Mouse (Mus musculus): ENCODE measurements at regions not wholly inside any gene's neighbourhood (a gene's known extent, or its start where the extent isn't known, plus 50 kb on each side); places are given as distances from the start of the nearest gene placed in this dataset.
"Not testable (repeated sequence)": the region's sequence is repeated elsewhere in the genome, so short reads cannot be mapped to it uniquely, and the experiment has no call there.

DNA sequence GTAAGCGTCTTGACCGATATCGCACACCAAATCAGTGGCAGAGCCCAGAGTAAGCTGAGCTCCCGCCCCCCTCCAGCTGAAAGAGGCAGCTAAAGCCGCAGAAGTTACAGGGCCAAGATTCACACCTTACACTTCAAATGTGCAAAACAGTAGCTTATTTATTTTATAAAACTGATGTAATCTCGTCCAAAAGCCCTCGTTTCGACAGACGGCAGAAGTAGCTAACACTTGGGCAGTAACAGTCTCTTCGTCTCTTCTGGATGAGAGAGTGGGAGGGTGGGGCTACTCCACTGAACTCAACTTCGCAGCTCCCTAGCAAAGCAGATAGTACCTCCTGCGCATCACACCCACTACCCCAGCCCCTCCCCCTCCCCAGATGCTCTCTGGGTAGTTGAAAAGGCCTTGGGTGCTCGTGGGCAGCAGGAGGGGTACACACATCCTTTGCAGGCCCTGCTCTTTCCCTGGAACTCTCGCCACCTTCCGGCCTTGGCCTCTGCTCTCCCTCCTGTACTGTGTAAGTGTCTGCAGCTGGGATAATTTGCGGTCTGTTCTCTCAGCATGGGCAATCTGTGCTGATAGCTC lies 201.5 kb downstream of the Msrb3 start:
- Histone ChIP-seq H3K4me1 (peaks cover 66% of the 10 kb centered on the region), H3K9me3 (no peaks in the 10 kb centered on the region), H3K4me3 (replicated peaks) (no peak overlapping the region), H3K36me3 (replicated peaks; ENCODE audit: low read length) (no peaks in the 10 kb centered on the region), H3K27me3 (replicated peaks) (no peaks in the 10 kb centered on the region)
- TF ChIP-seq GATA1 (IDR thresholded peaks at IDR 0.05; ENCODE audit: borderline replicate concordance, low read length), result no peak
- no peak for TF ChIP-seq FLI1 (IDR thresholded peaks at IDR 0.05; ENCODE audit: low read length)

- H3K9me3 ChIP-seq, result no peaks in the 10 kb centered on the region
- H3K4me1 ChIP-seq, result peaks cover 66% of the 10 kb centered on the region
- TF ChIP-seq FLI1 (IDR thresholded peaks at IDR 0.05; ENCODE audit: low read length) (no peak), GATA1 (IDR thresholded peaks at IDR 0.05; ENCODE audit: borderline replicate concordance, low read length) (no peak)
- no peaks in the 10 kb centered on the region for H3K36me3 ChIP-seq (replicated peaks; ENCODE audit: low read length)
- no peak overlapping the region for H3K4me3 ChIP-seq (replicated peaks)
- H3K27me3 ChIP-seq (replicated peaks), result no peaks in the 10 kb centered on the region
Measured at GRCm38 (mm10) chr10:120696481-120696880, 202.4 kb downstream of the Msrb3 start.

DNA sequence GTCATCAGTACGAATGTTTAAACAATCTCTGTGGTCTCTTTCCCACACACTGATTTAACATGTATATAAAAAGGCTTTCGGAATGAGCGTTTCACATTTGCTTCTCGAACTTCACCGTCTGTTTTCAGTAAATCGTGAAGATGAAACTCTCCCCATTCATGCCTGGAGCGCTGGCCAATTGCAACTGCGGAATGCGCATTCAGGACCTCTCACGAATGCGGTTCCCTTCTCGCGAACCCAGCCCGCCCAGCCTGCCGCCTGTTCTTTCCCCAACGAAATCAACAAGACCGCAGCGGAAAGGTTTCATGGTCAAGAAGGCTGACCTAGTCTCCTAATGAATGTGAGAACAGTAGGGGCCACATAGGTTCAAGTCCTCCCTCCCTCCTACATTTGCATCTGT lies 204.4 kb downstream of the Msrb3 start:
- TF ChIP-seq FLI1 (IDR thresholded peaks at IDR 0.05; ENCODE audit: low read length) (no peak), GATA1 (IDR thresholded peaks at IDR 0.05; ENCODE audit: borderline replicate concordance, low read length) (no peak)
- no peaks in the 10 kb centered on the region for H3K36me3 ChIP-seq (replicated peaks; ENCODE audit: low read length)
- peak overlapping the region; percentile 23 for H3K4me3 ChIP-seq (replicated peaks)
- H3K9me3 ChIP-seq, result no peaks in the 10 kb centered on the region
- H3K27me3 ChIP-seq (replicated peaks), result no peaks in the 10 kb centered on the region
- H3K4me1 ChIP-seq, result peaks cover 49% of the 10 kb centered on the region

DNA sequence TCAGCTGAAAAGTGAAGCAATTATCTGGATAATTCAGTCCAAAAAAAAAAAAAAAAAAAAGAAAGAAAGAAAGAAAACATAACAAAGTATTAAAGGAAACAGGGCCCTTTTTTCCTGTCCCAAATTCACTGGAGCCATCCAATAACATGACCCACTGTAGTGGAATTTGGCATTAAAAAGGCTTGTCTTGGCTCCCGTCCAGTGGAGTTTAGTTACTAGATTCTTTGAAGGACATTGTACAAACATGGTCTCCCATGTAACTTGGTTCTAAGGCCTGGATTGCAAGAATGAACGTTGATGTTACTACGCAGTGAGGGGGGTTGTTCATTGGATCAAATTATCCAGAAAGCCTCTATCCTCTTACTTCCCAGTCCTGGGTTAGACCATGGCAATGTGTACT lies 207.4 kb downstream of the Msrb3 start:
- Histone ChIP-seq H3K4me3 (replicated peaks) (no peak overlapping the region), H3K9me3 (no peaks in the 10 kb centered on the region), H3K36me3 (replicated peaks; ENCODE audit: low read length) (no peaks in the 10 kb centered on the region), H3K4me1 (peaks cover 52% of the 10 kb centered on the region), H3K27me3 (replicated peaks) (no peaks in the 10 kb centered on the region)
- TF ChIP-seq FLI1 (IDR thresholded peaks at IDR 0.05; ENCODE audit: low read length), result no peak
- no peak for TF ChIP-seq GATA1 (IDR thresholded peaks at IDR 0.05; ENCODE audit: borderline replicate concordance, low read length)

GRCm38 (mm10) chr10:120686123-120686522 lies 209.9 kb upstream of the Hmga2 start:
- TF ChIP-seq GATA1 (IDR thresholded peaks at IDR 0.05; ENCODE audit: borderline replicate concordance, low read length) (peak; percentile 81; the same call in 1 of the 3 replicates), FLI1 (IDR thresholded peaks at IDR 0.05; ENCODE audit: low read length) (0 out of 2 replicates have a peak, but pooled peaks have one; percentile 26)

DNA sequence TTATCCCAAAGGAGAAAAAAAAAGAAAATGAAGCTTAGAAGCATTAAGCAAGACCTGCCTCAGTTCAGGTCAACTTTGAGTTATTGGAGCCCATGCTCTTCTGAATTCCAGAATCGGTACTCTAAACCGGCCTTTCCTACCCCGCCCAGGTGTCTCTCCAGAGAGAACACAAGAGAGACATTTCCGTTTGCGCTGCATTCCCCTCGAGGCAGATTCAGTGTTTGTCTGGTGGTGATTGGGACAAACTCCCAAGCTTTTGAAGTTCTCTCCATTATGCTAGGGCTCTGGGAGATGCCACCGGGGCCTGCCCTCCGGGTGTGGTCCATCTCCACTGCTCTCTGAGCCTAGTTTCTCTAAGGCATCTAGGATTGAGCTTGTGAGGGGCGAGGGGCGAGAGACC lies 205.8 kb upstream of the Hmga2 start:
- H3K4me3 ChIP-seq (replicated peaks), result no peak overlapping the region
- H3K36me3 ChIP-seq (replicated peaks; ENCODE audit: low read length), result no peaks in the 10 kb centered on the region
- no peaks in the 10 kb centered on the region for H3K27me3 ChIP-seq (replicated peaks)
- no peaks in the 10 kb centered on the region for H3K9me3 ChIP-seq
- TF ChIP-seq FLI1 (IDR thresholded peaks at IDR 0.05; ENCODE audit: low read length), result no peak
- no peak for TF ChIP-seq GATA1 (IDR thresholded peaks at IDR 0.05; ENCODE audit: borderline replicate concordance, low read length)
- peaks cover 56% of the 10 kb centered on the region for H3K4me1 ChIP-seq

More at GRCm38 (mm10) chr10:120686123-120686522, 209.9 kb upstream of the Hmga2 start:
- H3K4me3 ChIP-seq (replicated peaks), result peak overlapping the region; percentile 86
- H3K36me3 ChIP-seq (replicated peaks; ENCODE audit: low read length), result no peaks in the 10 kb centered on the region
- no peaks in the 10 kb centered on the region for H3K27me3 ChIP-seq (replicated peaks)
- H3K9me3 ChIP-seq, result no peaks in the 10 kb centered on the region
- H3K4me1 ChIP-seq, result peaks cover 53% of the 10 kb centered on the region

DNA sequence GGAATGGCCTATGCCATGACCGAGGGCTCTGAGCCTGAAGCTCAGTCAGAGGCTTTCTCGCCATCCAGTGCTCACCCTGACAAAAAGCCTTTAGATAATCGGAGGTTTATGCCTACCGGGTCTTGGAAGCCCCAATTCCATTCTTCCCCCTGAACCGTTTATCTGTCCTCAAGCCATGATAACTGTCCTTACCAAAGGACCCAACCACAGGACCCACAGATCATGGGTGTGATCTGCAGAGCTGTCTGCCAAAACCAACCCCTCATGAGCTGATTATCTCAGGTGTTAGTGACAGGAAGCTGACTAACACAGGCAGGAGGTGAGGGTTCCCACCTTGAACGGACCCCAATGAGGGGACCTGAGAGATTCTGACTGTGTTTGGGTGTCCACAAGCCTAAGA lies 203.7 kb upstream of the Hmga2 start:
- H3K4me3 ChIP-seq (replicated peaks), result no peak overlapping the region
- H3K36me3 ChIP-seq (replicated peaks; ENCODE audit: low read length), result no peaks in the 10 kb centered on the region
- H3K27me3 ChIP-seq (replicated peaks), result no peaks in the 10 kb centered on the region
- no peaks in the 10 kb centered on the region for H3K9me3 ChIP-seq
- TF ChIP-seq FLI1 (IDR thresholded peaks at IDR 0.05; ENCODE audit: low read length) (no peak), GATA1 (IDR thresholded peaks at IDR 0.05; ENCODE audit: borderline replicate concordance, low read length) (no peak)
- H3K4me1 ChIP-seq, result peaks cover 48% of the 10 kb centered on the region

DNA sequence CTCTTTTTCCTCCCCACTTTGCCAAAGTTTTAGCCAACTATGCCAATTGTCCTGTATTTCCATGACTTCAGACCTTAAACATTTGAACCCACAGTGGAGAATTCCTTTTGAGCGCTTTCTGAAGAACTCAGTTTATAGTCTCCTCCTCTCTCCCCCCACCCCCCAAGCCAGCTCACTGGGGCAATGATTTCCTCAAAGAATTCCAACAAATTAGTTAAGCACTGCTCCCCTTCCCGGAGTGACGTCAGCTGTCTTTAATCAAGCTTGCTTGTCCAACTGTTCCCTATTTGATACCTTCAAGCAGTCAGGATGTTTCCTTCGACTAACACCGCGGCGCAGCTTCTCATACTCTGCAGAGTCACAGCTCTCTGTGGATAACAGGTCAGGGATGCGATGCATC lies 202.0 kb upstream of the Hmga2 start:
- Histone ChIP-seq H3K4me3 (replicated peaks) (no peak overlapping the region), H3K9me3 (no peaks in the 10 kb centered on the region), H3K27me3 (replicated peaks) (no peaks in the 10 kb centered on the region), H3K36me3 (replicated peaks; ENCODE audit: low read length) (no peaks in the 10 kb centered on the region), H3K4me1 (peaks cover 54% of the 10 kb centered on the region)
- TF ChIP-seq GATA1 (IDR thresholded peaks at IDR 0.05; ENCODE audit: borderline replicate concordance, low read length) (no peak), FLI1 (IDR thresholded peaks at IDR 0.05; ENCODE audit: low read length) (no peak)

DNA sequence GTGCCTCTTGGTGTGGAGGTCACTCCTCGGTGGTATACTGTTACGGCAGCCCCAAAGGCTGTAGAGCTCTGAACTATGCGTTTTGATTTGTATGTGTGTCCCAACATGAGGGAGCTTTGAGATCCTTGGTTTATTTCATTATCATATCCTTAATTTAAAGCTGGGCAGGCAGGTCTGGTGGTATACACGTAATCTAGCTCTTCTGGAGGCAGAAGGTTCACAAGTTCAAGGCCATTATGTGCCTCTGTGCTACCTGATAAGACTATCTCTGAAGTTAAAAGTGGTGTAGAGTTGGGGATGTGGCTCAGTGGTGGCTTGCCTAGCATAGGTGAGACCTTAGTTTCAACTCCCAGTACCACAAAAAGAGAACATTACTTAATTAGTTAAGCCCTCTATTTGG lies 199.1 kb upstream of the Hmga2 start:
- no peak overlapping the region for H3K4me3 ChIP-seq (replicated peaks)
- peaks cover 3% of the 10 kb centered on the region for H3K36me3 ChIP-seq (replicated peaks; ENCODE audit: low read length)
- H3K27me3 ChIP-seq (replicated peaks), result no peaks in the 10 kb centered on the region
- peaks cover 46% of the 10 kb centered on the region for H3K4me1 ChIP-seq
- TF ChIP-seq GATA1 (IDR thresholded peaks at IDR 0.05; ENCODE audit: borderline replicate concordance, low read length) (no peak), FLI1 (IDR thresholded peaks at IDR 0.05; ENCODE audit: low read length) (no peak)
- H3K9me3 ChIP-seq, result peaks cover 5% of the 10 kb centered on the region

DNA sequence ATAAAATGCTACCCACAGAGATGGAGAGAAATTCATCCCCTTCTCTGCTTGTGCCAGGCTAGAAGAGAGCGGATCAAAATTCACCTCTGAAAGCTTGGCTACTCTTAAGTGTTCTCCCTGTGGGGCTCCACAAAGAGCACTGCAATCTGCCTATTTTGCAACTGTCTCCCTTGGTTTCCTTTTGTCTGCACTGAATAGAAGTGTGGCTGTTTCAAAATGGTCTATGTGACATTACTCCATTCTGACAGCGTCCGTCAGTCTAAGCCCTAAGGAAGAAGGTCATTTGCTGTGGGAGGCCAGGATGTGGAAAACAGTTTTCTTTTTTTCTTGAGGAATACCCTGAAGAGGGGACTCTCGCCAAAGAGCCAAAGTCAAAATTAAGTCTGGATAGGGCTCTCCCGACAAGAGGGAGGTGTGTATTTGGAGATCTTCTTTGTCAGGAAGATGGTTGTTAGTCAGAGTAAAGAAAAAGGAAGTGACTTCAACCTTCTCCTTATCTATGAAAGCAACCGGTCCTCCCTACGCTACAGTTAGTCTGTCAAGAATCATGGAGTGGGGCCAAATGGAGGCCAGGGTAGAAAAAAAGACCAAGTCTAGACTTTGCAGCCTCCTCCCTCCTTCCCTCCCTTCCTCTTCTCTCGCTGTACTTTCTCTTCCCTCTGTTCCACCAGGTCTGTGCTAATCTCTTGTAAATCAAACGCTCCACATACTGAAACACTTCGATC lies 198.2 kb upstream of the Hmga2 start:
- TF ChIP-seq FLI1 (IDR thresholded peaks at IDR 0.05; ENCODE audit: low read length), result no peak
- TF ChIP-seq GATA1 (IDR thresholded peaks at IDR 0.05; ENCODE audit: borderline replicate concordance, low read length), result no peak
- no peaks in the 10 kb centered on the region for H3K27me3 ChIP-seq (replicated peaks)
- H3K4me3 ChIP-seq (replicated peaks), result peak overlapping the region; percentile 67
- peaks cover 39% of the 10 kb centered on the region for H3K4me1 ChIP-seq
- peaks cover 5% of the 10 kb centered on the region for H3K36me3 ChIP-seq (replicated peaks; ENCODE audit: low read length)
- peaks cover 11% of the 10 kb centered on the region for H3K9me3 ChIP-seq

DNA sequence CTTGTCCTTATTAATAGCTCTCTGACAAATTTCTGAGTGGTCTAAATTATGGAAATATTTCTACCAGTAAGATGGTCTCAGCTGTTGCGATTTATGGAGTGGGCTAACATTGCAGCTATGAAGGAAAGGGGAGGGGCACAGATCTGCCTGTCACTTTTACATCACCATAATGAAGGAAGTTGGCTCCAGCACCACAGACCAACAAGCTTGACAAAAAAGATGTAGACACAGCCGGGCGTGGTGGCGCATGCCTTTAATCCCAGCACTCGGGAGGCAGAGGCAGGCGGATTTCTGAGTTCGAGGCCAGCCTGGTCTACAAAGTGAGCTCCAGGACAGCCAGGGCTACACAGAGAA lies 191.4 kb upstream of the Hmga2 start:
- H3K9me3 ChIP-seq, result peaks cover 13% of the 10 kb centered on the region
- H3K36me3 ChIP-seq (replicated peaks; ENCODE audit: low read length), result not testable (repeated sequence)

More for the DNA sequence above, 191.4 kb upstream of the Hmga2 start:
- H3K27me3 ChIP-seq (replicated peaks); H3K4me3 ChIP-seq (replicated peaks): not testable (repeated sequence)
- peaks cover 18% of the 10 kb centered on the region for H3K4me1 ChIP-seq

All from megakaryocyte, embryonic 14.5 days (primary cell).